ENCODE assay signal across 8 mouse cellular contexts in genomic region chr11:52223968-52224682, GRCm38 (mm10). TPM values are rescaled to one million over a fixed set of nuclear protein-coding genes. Genes with fewer than 3 reads are reported as not detected.
DNase-seq lines count a peak whose midpoint lies in the region; ATAC-seq and TF ChIP-seq lines count a peak whose summit lies in the region.

No protein-coding gene starts in this region.

- peaks cover 13% of the 10 kb centered on the region for H3K4me1 ChIP-seq in heart, embryonic 10.5 days
- H3K4me1 ChIP-seq in embryonic facial prominence, embryonic 11.5 days (ENCODE audit: control insufficient read depth, insufficient read depth, low read length), result no peaks in the 10 kb centered on the region
- no peaks in the 10 kb centered on the region for H3K4me1 ChIP-seq in kidney, embryonic 14.5 days (ENCODE audit: control insufficient read depth, insufficient read depth, low read length)
- no peaks in the 10 kb centered on the region for H3K4me1 ChIP-seq in lung, embryonic 16.5 days (replicated peaks; ENCODE audit: control insufficient read depth, insufficient read depth, low read length)
- peaks cover 15% of the 10 kb centered on the region for H3K4me1 ChIP-seq in thymus, adult 2 months (replicated peaks; ENCODE audit: control insufficient read depth, insufficient read depth, low read length)

- no peak overlapping the region for H3K9ac ChIP-seq in embryonic facial prominence, embryonic 11.5 days (replicated peaks; ENCODE audit: low read length)
- H3K9ac ChIP-seq in kidney, embryonic 14.5 days (ENCODE audit: low read depth, low read length), result no peak overlapping the region
- peak overlapping the region; percentile 37; the same call in 1 of the 2 replicates for H3K9ac ChIP-seq in lung, embryonic 16.5 days (ENCODE audit: low read length)

- 11% methylated on average over 19 of the region's 19 CpGs for WGBS in heart, embryonic 10.5 days
- 10% methylated on average over 19 of the region's 19 CpGs for WGBS in embryonic facial prominence, embryonic 11.5 days
- 9% methylated on average over 19 of the region's 19 CpGs for WGBS in kidney, embryonic 14.5 days
- WGBS in lung, embryonic 16.5 days, result 9% methylated on average over 19 of the region's 19 CpGs
- 6% methylated on average over 19 of the region's 19 CpGs for WGBS in thymus, adult 2 months

- H3K4me2 ChIP-seq in embryonic facial prominence, embryonic 11.5 days (ENCODE audit: low read depth, low read length), result no peak overlapping the region
- H3K4me2 ChIP-seq in kidney, embryonic 14.5 days (replicated peaks; ENCODE audit: low read depth, low read length), result peak overlapping the region; percentile 32
- peak overlapping the region; percentile 44 for H3K4me2 ChIP-seq in lung, embryonic 16.5 days (ENCODE audit: low read depth, low read length)

- no peaks in the 10 kb centered on the region for H3K9me3 ChIP-seq in heart, embryonic 10.5 days
- no peaks in the 10 kb centered on the region for H3K9me3 ChIP-seq in embryonic facial prominence, embryonic 11.5 days (replicated peaks; ENCODE audit: control insufficient read depth, low read length)
- no peaks in the 10 kb centered on the region for H3K9me3 ChIP-seq in kidney, embryonic 14.5 days (ENCODE audit: control insufficient read depth, low read length)
- no peaks in the 10 kb centered on the region for H3K9me3 ChIP-seq in lung, embryonic 16.5 days (ENCODE audit: control insufficient read depth, low read length)

- no peak overlapping the region for H3K27ac ChIP-seq in heart, embryonic 10.5 days
- no peak overlapping the region for H3K27ac ChIP-seq in embryonic facial prominence, embryonic 11.5 days (replicated peaks; ENCODE audit: low read depth, low read length)
- H3K27ac ChIP-seq in kidney, embryonic 14.5 days (ENCODE audit: low read depth, low read length), result peak overlapping the region; percentile 55; the same call in 1 of the 2 replicates
- peak overlapping the region; percentile 65 for H3K27ac ChIP-seq in lung, embryonic 16.5 days (ENCODE audit: low read length)
- peak overlapping the region; percentile 68 for H3K27ac ChIP-seq in thymus, adult 2 months (ENCODE audit: control insufficient read depth, insufficient read depth, low read length)

- H3K4me3 ChIP-seq in heart, embryonic 10.5 days, result peak overlapping the region; percentile 38
- H3K4me3 ChIP-seq in embryonic facial prominence, embryonic 11.5 days (ENCODE audit: low read depth, low read length), result no peak overlapping the region
- H3K4me3 ChIP-seq in kidney, embryonic 14.5 days (ENCODE audit: low read length), result peak overlapping the region; percentile 21
- peak overlapping the region; percentile 29 for H3K4me3 ChIP-seq in lung, embryonic 16.5 days (ENCODE audit: low read length)
- peak overlapping the region; percentile 40 for H3K4me3 ChIP-seq in thymus, adult 2 months (ENCODE audit: control insufficient read depth, insufficient read depth, low read length)

- H3K36me3 ChIP-seq in heart, embryonic 10.5 days, result no peaks in the 10 kb centered on the region
- H3K36me3 ChIP-seq in embryonic facial prominence, embryonic 11.5 days (replicated peaks; ENCODE audit: control insufficient read depth, insufficient read depth, low read depth, low read length), result no peaks in the 10 kb centered on the region
- no peaks in the 10 kb centered on the region for H3K36me3 ChIP-seq in kidney, embryonic 14.5 days (ENCODE audit: control insufficient read depth, insufficient read depth, low read length)
- no peaks in the 10 kb centered on the region for H3K36me3 ChIP-seq in lung, embryonic 16.5 days (ENCODE audit: control insufficient read depth, insufficient read depth, low read length)
- H3K36me3 ChIP-seq in thymus, adult 2 months (ENCODE audit: control insufficient read depth, insufficient read depth, low read length), result no peaks in the 10 kb centered on the region

- no peak for TF ChIP-seq CTCF in thymus, adult 2 months (IDR thresholded peaks at IDR 0.05; ENCODE audit: borderline replicate concordance, control insufficient read depth, extremely low read depth, insufficient read depth, low read length, poor library complexity)

- no peak for DNase-seq in heart, embryonic 10.5 days (ENCODE audit: low spot score)
- no peak for DNase-seq in heart, adult 8-10 months (ENCODE audit: low spot score)
- DNase-seq in embryonic facial prominence, embryonic 11.5 days (ENCODE audit: low spot score), result peak; percentile 68
- DNase-seq in thymus, adult 2 months, result peak; percentile 63
- DNase-seq in adipocyte (ENCODE audit: low spot score), result no peak
- no peak for DNase-seq in right cerebral cortex, postnatal 10 days (ENCODE audit: low spot score in 2 of 2)

- no peak; the same call in 1 of the 2 replicates for ATAC-seq in embryonic facial prominence, embryonic 11.5 days (replicated peaks; ENCODE audit: insufficient number of reproducible peaks, low FRiP score, low TSS enrichment, low read depth)
- ATAC-seq in kidney, embryonic 14.5 days (ENCODE audit: low FRiP score, low TSS enrichment), result peak; percentile 60; the same call in 1 of the 2 replicates
- ATAC-seq in lung, embryonic 16.5 days (ENCODE audit: low read depth), result peak; percentile 84

- TF ChIP-seq POLR2A in thymus, adult 2 months (IDR thresholded peaks at IDR 0.05; ENCODE audit: control insufficient read depth, extremely low read depth, insufficient read depth, low read length, poor library complexity), result no peak

- peaks cover 13% of the 10 kb centered on the region for H3K27me3 ChIP-seq in heart, embryonic 10.5 days (ENCODE audit: insufficient read depth, poor library complexity, severe bottlenecking)
- H3K27me3 ChIP-seq in embryonic facial prominence, embryonic 11.5 days (ENCODE audit: control insufficient read depth, insufficient read depth, low read length), result no peaks in the 10 kb centered on the region
- H3K27me3 ChIP-seq in kidney, embryonic 14.5 days (ENCODE audit: control insufficient read depth, insufficient read depth, low read length), result no peaks in the 10 kb centered on the region
- H3K27me3 ChIP-seq in lung, embryonic 16.5 days (ENCODE audit: control insufficient read depth, insufficient read depth, low read depth, low read length), result no peaks in the 10 kb centered on the region
- H3K27me3 ChIP-seq in thymus, adult 2 months (ENCODE audit: control insufficient read depth, insufficient read depth, low read length), result no peaks in the 10 kb centered on the region

RNA-seq across cellular contexts. Expression of gene Skp1a, which starts 7.7 kb away (rescaled TPM):
- 516 and 546 TPM in 2 replicates for polyA plus RNA-seq in heart, embryonic 10.5 days (2016; fragmentation: Nextera tagmentation; extraction: Ambion mirVana)
- total RNA-seq in heart, adult 8-10 months (2022), result 100 to 1,000 TPM; 243 to 269 (median 257) TPM
- polyA plus RNA-seq in embryonic facial prominence, embryonic 11.5 days (2014; fragmentation: Nextera tagmentation; extraction: Ambion mirVana), result 1,096 and 1,177 TPM in 2 replicates
- polyA plus RNA-seq in kidney, embryonic 14.5 days (2014; fragmentation: Nextera tagmentation; extraction: Ambion mirVana), result 843 and 964 TPM in 2 replicates
- polyA plus RNA-seq in lung, embryonic 16.5 days (2015; fragmentation: Nextera tagmentation; extraction: Ambion mirVana), result 812 and 833 TPM in 2 replicates
- 35.1 and 35.9 TPM in 2 replicates for polyA plus RNA-seq in thymus, adult 2 months (2012; rRNA removed)

RNA-seq across cellular contexts. Expression of gene Olfr1371, which starts 10.3 kb away (rescaled TPM):
- not detected in 2 replicates for polyA plus RNA-seq in heart, embryonic 10.5 days (2016; fragmentation: Nextera tagmentation; extraction: Ambion mirVana)
- total RNA-seq in heart, adult 8-10 months (2022), result not detected
- polyA plus RNA-seq in embryonic facial prominence, embryonic 11.5 days (2014; fragmentation: Nextera tagmentation; extraction: Ambion mirVana), result not detected in 2 replicates
- not detected in 2 replicates for polyA plus RNA-seq in kidney, embryonic 14.5 days (2014; fragmentation: Nextera tagmentation; extraction: Ambion mirVana)
- not detected in 2 replicates for polyA plus RNA-seq in lung, embryonic 16.5 days (2015; fragmentation: Nextera tagmentation; extraction: Ambion mirVana)
- polyA plus RNA-seq in thymus, adult 2 months (2012; rRNA removed), result 0.15 TPM in 1 of 2 replicates, not detected in the other

RNA-seq across cellular contexts. Expression of gene Tcf7, which starts 58.7 kb away (rescaled TPM):
- 7.6 and 11.5 TPM in 2 replicates for polyA plus RNA-seq in heart, embryonic 10.5 days (2016; fragmentation: Nextera tagmentation; extraction: Ambion mirVana)
- 1 to 10 TPM in 1 of 4 experiments, under 1 TPM in 3; 0.44 to 1.0 (median 0.83) TPM for total RNA-seq in heart, adult 8-10 months (2022)
- 9.2 and 9.8 TPM in 2 replicates for polyA plus RNA-seq in embryonic facial prominence, embryonic 11.5 days (2014; fragmentation: Nextera tagmentation; extraction: Ambion mirVana)
- 18.1 and 27.5 TPM in 2 replicates for polyA plus RNA-seq in kidney, embryonic 14.5 days (2014; fragmentation: Nextera tagmentation; extraction: Ambion mirVana)
- 16.4 and 19.9 TPM in 2 replicates for polyA plus RNA-seq in lung, embryonic 16.5 days (2015; fragmentation: Nextera tagmentation; extraction: Ambion mirVana)
- polyA plus RNA-seq in thymus, adult 2 months (2012; rRNA removed), result 2,910 and 3,273 TPM in 2 replicates

Comparison
In these comparisons a context has a peak if more than half of its experiments do, and no peak if none do; other contexts are left out.
1. DNase-seq: peak in embryonic facial prominence, embryonic 11.5 days (single experiment) and thymus, adult 2 months (single experiment); none in heart, embryonic 10.5 days (single experiment), heart, adult 8-10 months (single experiment), adipocyte (single experiment) and right cerebral cortex, postnatal 10 days (0 of 2).
2. H3K27ac ChIP-seq: peak in kidney, embryonic 14.5 days (single experiment), lung, embryonic 16.5 days (single experiment) and thymus, adult 2 months (single experiment); none in heart, embryonic 10.5 days (single experiment) and embryonic facial prominence, embryonic 11.5 days (single experiment).
3. RNA of gene Skp1a, which starts 7.7 kb away (polyA plus RNA-seq): 1,096 to 1,177 TPM in embryonic facial prominence, embryonic 11.5 days, 843 to 964 TPM in kidney, embryonic 14.5 days, 812 to 833 TPM in lung, embryonic 16.5 days and 516 to 546 TPM in heart, embryonic 10.5 days; 35.1 to 35.9 TPM in thymus, adult 2 months; every median in the first group is over 10 times any median in the second.
4. RNA of gene Tcf7, which starts 58.7 kb away (polyA plus RNA-seq): 2,910 to 3,273 TPM in thymus, adult 2 months; 18.1 to 27.5 TPM in kidney, embryonic 14.5 days, 16.4 to 19.9 TPM in lung, embryonic 16.5 days, 7.6 to 11.5 TPM in heart, embryonic 10.5 days and 9.2 to 9.8 TPM in embryonic facial prominence, embryonic 11.5 days; every median in the first group is over 100 times any median in the second.